Mouse (Mus musculus) lung, embryonic 14.5 days (tissue): ENCODE data around the gene Veph1. TPM values are rescaled to one million over a fixed set of nuclear protein-coding genes. Genes with fewer than 3 reads are reported as not detected.
A peak's percentile ranks its signal among the peaks of the same experiment; 100 is the strongest.

ENCODE experiments used
- ATAC-seq: fragments of 200-750 bp; cut with Nextera tagmentation; 2 replicates; pipeline ENCODE4 v1.8.0; 2017; ENCODE audit warnings: mild to moderate bottlenecking, moderate TSS enrichment, moderate library complexity; ENCODE audit not compliant: insufficient read depth
- DNase-seq: peaks from one replicate; pipeline ENCODE4 v3.0.0-alpha.2; 2015
- H3K27ac ChIP-seq: fragments of 300-500 bp; sonication (generic); 2 replicates; pipeline ENCODE4 v1.5.1; 2014; ENCODE audit warnings: low read depth, mild to moderate bottlenecking, moderate library complexity
- H3K27me3 ChIP-seq: fragments of 300-500 bp; sonication (generic); 2 replicates; pipeline ENCODE4 v1.6.1; 2014; ENCODE audit warnings: low read length, control low read depth; ENCODE audit not compliant: insufficient read depth
- H3K36me3 ChIP-seq: fragments of 300-500 bp; sonication (generic); 2 replicates; pipeline ENCODE4 v1.6.1; 2014; ENCODE audit warnings: control low read depth; ENCODE audit not compliant: insufficient read depth
- H3K4me1 ChIP-seq: fragments of 300-500 bp; sonication (generic); 2 replicates; pipeline ENCODE4 v1.6.1; 2014; ENCODE audit warnings: antibody characterized with exemption, control low read depth; ENCODE audit not compliant: insufficient read depth
- H3K4me2 ChIP-seq: fragments of 300-500 bp; sonication (generic); 2 replicates; pipeline ENCODE4 v1.6.1; 2014; ENCODE audit warnings: mild to moderate bottlenecking
- H3K4me3 ChIP-seq: fragments of 300-500 bp; sonication (generic); 2 replicates; pipeline ENCODE4 v1.5.1; 2014; ENCODE audit warnings: low read depth, low read length
- H3K9ac ChIP-seq: fragments of 300-500 bp; sonication (generic); 2 replicates; pipeline ENCODE4 v1.6.1; 2014
- H3K9me3 ChIP-seq: fragments of 300-500 bp; sonication (generic); 2 replicates; pipeline ENCODE4 v1.6.1; 2016; ENCODE audit warnings: low read depth, low read length, control low read depth
- CTCF ChIP-seq: IDR thresholded peaks from 2 replicates; pipeline ENCODE4 v1.5.1; 2016; ENCODE audit warnings: antibody characterized with exemption, low read depth
- WGBS: fragments of 180-500 bp; shearing (Covaris S2); extraction: QIAGEN DNeasy Blood & Tissue Kit; methylation state at CpG from one replicate; pipeline ENCODE4 v1.1.7; 2014; 5-methylcytosine and 5-hydroxymethylcytosine counted together
- polyA plus RNA-seq: library from polyadenylated mRNA; unstranded; fragments of >200 nt; fragmentation: Nextera tagmentation; extraction: Ambion mirVana; gene quantifications from 2 replicates; pipeline ENCODE4 v1.2.1, GENCODE M21; 2014

Gene Veph1
- polyA plus RNA-seq, 1 experiment from 2014 or later: 4.2 TPM

- WGBS: 83% methylated on average over 5 of the region's 5 CpGs
- Histone ChIP-seq H3K4me1 (no peaks in the 10 kb centered on the region), H3K9me3 (no peaks in the 10 kb centered on the region), H3K4me3 (no peak overlapping the region), H3K9ac (no peak overlapping the region), H3K36me3 (no peaks in the 10 kb centered on the region), H3K4me2 (no peak overlapping the region), H3K27me3 (no peaks in the 10 kb centered on the region), H3K27ac (no peak overlapping the region)
- no peak for DNase-seq
- no peak for ATAC-seq
- no peak for TF ChIP-seq CTCF
These were observed 277.5 kb downstream of the Veph1 start for GRCm38 (mm10) chr3:66019171-66019570.

DNA sequence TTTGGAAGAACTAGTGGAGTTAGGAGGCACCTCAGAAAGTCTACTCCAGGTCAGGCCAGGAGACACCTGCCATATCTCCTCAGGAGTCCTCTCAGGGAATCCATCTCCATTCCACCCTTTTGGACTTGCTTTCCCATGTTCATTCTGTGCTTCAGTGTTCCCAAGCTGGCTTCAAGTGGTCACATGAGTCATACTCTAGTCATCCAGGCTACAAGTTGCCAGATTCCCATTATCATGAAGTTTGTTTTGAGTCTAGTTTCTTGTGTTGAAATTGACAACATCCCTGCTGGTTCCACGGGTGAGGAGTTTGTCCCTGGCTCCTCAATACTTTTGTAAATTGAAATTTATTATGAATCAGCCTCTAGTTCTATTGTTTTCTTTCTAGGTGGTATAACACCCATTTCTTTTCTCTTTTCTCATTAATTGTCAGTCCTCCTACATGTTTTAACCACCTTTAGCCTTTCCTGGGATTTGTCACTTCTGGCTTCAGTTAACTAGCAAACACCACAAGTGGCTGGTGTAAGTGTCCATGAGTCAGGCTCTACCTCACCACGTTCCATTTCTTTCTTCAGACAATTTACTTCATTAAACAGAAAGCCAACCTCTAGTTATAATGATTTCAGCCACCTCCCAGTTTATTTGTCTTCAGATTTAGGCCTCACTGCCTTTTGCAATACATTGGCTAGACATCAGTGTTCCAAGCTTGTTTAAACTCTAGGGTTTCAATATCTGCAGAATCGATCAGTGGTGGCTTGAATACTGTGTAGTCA is 288.8 kb downstream of the Veph1 start:
- DNase-seq (no peak), ATAC-seq (no peak)
- Histone ChIP-seq H3K9ac (no peak overlapping the region), H3K27ac (no peak overlapping the region), H3K27me3 (no peaks in the 10 kb centered on the region), H3K9me3 (no peaks in the 10 kb centered on the region), H3K4me1 (no peaks in the 10 kb centered on the region), H3K4me2 (no peak overlapping the region), H3K4me3 (no peak overlapping the region), H3K36me3 (no peaks in the 10 kb centered on the region)
- 76% methylated on average over 3 of the region's 3 CpGs for WGBS
- TF ChIP-seq CTCF: no peak

GRCm38 (mm10) chr3:66004989-66005388 is 291.6 kb downstream of the Veph1 start:
- no peak overlapping the region for H3K27ac ChIP-seq
- H3K9ac ChIP-seq: no peak overlapping the region
- no peaks in the 10 kb centered on the region for H3K27me3 ChIP-seq
- DNase-seq (no peak), ATAC-seq (no peak)
- 84% methylated on average over 4 of the region's 4 CpGs for WGBS
- H3K9me3 ChIP-seq: no peaks in the 10 kb centered on the region
- no peaks in the 10 kb centered on the region for H3K4me1 ChIP-seq
- no peak for TF ChIP-seq CTCF
- H3K4me3 ChIP-seq: no peak overlapping the region
- H3K36me3 ChIP-seq: no peaks in the 10 kb centered on the region
- no peak overlapping the region for H3K4me2 ChIP-seq

DNA sequence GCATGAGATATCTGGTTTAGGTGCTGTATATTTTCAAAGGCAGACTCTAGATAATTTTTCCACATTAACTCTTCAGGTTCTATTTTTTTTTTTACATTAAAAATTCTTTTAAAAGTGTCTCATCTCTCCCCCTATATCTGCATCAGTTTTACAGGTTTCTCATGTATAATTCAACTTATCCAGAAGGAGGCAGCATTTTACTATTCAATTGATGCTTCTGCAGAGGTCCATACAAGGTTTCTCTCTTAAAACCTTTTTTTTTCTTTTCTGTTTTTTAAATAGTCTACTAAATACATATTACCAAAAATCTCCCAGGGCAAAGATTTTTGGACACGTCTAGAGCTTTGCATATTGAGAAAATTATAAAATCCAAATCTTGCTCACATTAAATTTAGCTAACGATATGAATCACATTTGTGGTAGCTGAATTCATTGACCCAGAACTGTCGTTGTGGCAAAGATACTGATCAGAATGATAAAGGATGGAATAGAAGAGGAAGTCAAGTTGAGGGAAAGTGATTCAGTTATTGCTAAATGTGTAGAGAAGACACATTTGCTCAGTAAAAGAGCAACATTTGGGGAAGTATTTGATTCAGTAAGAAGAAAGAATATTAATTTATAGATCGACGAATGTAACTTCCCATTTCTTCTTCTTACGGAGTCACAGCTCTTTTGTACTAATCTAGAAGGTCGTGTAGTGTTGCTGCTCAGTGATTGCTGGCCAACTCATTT is 292.3 kb downstream of the Veph1 start:
- no peak overlapping the region for H3K4me3 ChIP-seq
- H3K9ac ChIP-seq: no peak overlapping the region
- no peaks in the 10 kb centered on the region for H3K9me3 ChIP-seq
- no peak overlapping the region for H3K4me2 ChIP-seq
- no peaks in the 10 kb centered on the region for H3K36me3 ChIP-seq
- WGBS: 66% methylated on average over 7 of the region's 7 CpGs
- no peaks in the 10 kb centered on the region for H3K27me3 ChIP-seq
- peak; percentile 32; the same call in 1 of the 2 replicates for TF ChIP-seq CTCF
- no peak overlapping the region for H3K27ac ChIP-seq
- ATAC-seq: no peak
- DNase-seq: peak; percentile 70
- no peaks in the 10 kb centered on the region for H3K4me1 ChIP-seq

Other genes with a start within 250 kb of the Veph1 start
- gene Ptx3, start 76.9 kb downstream of the Veph1 start, polyA plus RNA-seq: 1.8 and 2.0 TPM in 2 replicates